15 mouse cellular contexts compared by ENCODE assay signal in the genomic region with DNA sequence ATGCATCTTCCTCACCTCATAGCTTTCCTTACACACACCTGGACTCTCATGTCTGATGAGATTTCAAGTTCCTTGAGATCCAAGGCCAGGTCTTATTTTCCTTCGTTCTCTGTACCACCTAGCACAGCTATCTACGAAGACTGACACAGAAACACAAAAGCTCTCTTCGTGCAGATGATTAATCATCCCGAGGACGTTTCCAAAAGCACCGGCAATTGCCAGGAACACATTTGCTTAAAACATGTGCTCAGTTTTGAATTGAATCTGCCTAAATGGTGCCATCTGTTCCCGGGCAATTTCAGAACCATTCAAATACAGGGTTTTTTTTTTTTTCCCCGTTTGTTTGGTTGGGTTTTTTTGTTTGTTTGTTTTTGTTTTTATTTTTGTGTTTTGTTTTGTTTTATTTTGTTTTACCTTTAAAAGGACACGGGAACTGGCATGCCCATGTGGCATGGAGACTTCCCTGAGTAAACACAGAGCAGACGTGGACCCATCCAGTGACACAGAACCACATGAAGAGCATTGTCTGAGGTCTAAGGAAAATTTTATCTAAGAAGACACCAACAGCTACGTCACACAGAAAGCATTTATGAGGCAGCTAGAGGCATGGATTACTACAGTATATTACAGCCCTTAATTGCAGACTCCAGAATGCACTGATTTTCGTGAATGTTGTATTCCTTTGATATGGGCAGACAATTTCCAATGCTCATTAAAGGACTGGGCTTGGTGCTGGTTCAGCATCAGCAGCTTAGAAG.
DNase-seq lines count a peak whose midpoint lies in the region; ATAC-seq lines count a peak whose summit lies in the region.
"Had no signal": no experiment of that assay in that cellular context is flagged by ENCODE, and none has a peak within 500 bp of the region (broad histone marks: within the 10 kb centered on the region; RNA-seq: fewer than 3 reads in every experiment).

No protein-coding gene starts in this region.

- 62% methylated on average over 12 of the region's 12 CpGs for WGBS in intestine, embryonic 15.5 days

- H3K36me3 ChIP-seq in intestine, embryonic 15.5 days, result no peaks in the 10 kb centered on the region
- H3K36me3 ChIP-seq: liver, embryonic 13.5 days; midbrain, embryonic 15.5 days had no signal

- no peak overlapping the region for H3K4me3 ChIP-seq in intestine, embryonic 15.5 days (replicated peaks)
- H3K4me3 ChIP-seq: liver, embryonic 13.5 days; midbrain, embryonic 15.5 days had no signal

- H3K9ac ChIP-seq in intestine, embryonic 15.5 days, result no peak overlapping the region
- H3K9ac ChIP-seq: liver, embryonic 13.5 days; midbrain, embryonic 15.5 days had no signal

- H3K9me3 ChIP-seq in intestine, embryonic 15.5 days, result no peaks in the 10 kb centered on the region
- H3K9me3 ChIP-seq: liver, embryonic 13.5 days; midbrain, embryonic 15.5 days had no signal

- H3K27me3 ChIP-seq in intestine, embryonic 15.5 days (replicated peaks), result no peaks in the 10 kb centered on the region
- H3K27me3 ChIP-seq: liver, embryonic 13.5 days; midbrain, embryonic 15.5 days; Patski had no signal

- H3K27ac ChIP-seq in intestine, embryonic 15.5 days, result no peak overlapping the region
- H3K27ac ChIP-seq: liver, embryonic 13.5 days; midbrain, embryonic 15.5 days had no signal

- DNase-seq in cerebellum, postnatal 14 days, result peak; percentile 10 to 30
- no peak for DNase-seq in cerebellum, adult 8-10 months
- peak; percentile 50 to 61 for DNase-seq in right cerebral cortex, adult 2 months (ENCODE audit: low spot score in 2 of 2)
- DNase-seq in right cerebral cortex, postnatal 14 days, result no peak
- DNase-seq in layer of hippocampus, postnatal 10 days (ENCODE audit: low spot score in 2 of 2), result peak; percentile 41 to 47
- DNase-seq in ovary, postnatal 36 days (ENCODE audit: low spot score), result no peak
- no peak for DNase-seq in spleen, postnatal 36 days (ENCODE audit: low spot score in 2 of 2)
- DNase-seq: heart, postnatal 4 days; kidney, adult 18-20 months; kidney, postnatal 4 days; liver, embryonic 13.5 days had no signal

- no peak for ATAC-seq in intestine, embryonic 15.5 days
- ATAC-seq: CD4-positive, CD25-positive, alpha-beta regulatory T cell, adult 4 months; midbrain, embryonic 15.5 days; Patski had no signal

- no peak overlapping the region for H3K4me2 ChIP-seq in intestine, embryonic 15.5 days (replicated peaks)
- H3K4me2 ChIP-seq: liver, embryonic 13.5 days; midbrain, embryonic 15.5 days had no signal

- H3K4me1 ChIP-seq in intestine, embryonic 15.5 days (replicated peaks), result no peaks in the 10 kb centered on the region
- H3K4me1 ChIP-seq: liver, embryonic 13.5 days; midbrain, embryonic 15.5 days had no signal

Comparison
In these comparisons a context has a peak if more than half of its experiments do, and no peak if none do; other contexts are left out.
1. DNase-seq: peak in cerebellum, postnatal 14 days (2 of 2), right cerebral cortex, adult 2 months (2 of 2) and layer of hippocampus, postnatal 10 days (2 of 2); none in cerebellum, adult 8-10 months (single experiment), right cerebral cortex, postnatal 14 days (single experiment), ovary, postnatal 36 days (single experiment) and spleen, postnatal 36 days (0 of 2).